Mouse (Mus musculus): Measurements from ENCODE around the gene Erc2. TPM values are rescaled to one million over a fixed set of nuclear protein-coding genes. Genes with fewer than 3 reads are reported as not detected.

Gene Erc2
- polyA plus RNA-seq, 2 experiments: 0.52 to 0.99 TPM

GRCm38 (mm10) chr14:28441240-28441967 is 819.2 kb downstream of the Erc2 start:
- H3K4me1 ChIP-seq (replicated peaks; ENCODE audit: control insufficient read depth in 2 of 2, insufficient read depth in 2 of 2, low read length in 1 of 2): no peaks in the 10 kb centered on the region
- ATAC-seq (ENCODE audit: insufficient read depth) (no peak), DNase-seq (ENCODE audit: low read depth in 3 of 3, low spot score in 3 of 3) (no peak)
- no peak overlapping the region for H3K9ac ChIP-seq (replicated peaks)
- WGBS (ENCODE audit: insufficient replicate concordance): 46% methylated on average over 14 of the region's 14 CpGs
- no peak overlapping the region for H3K4me2 ChIP-seq (ENCODE audit: low read depth)
- no peak overlapping the region for H3K4me3 ChIP-seq (ENCODE audit: insufficient read depth in 1 of 2, low read depth in 2 of 2, low read length in 2 of 2)
- no peak for TF ChIP-seq EP300 (IDR thresholded peaks at IDR 0.05; ENCODE audit: low read depth)
- no peak for TF ChIP-seq CTCF (IDR thresholded peaks at IDR 0.05; ENCODE audit: low read depth)
- H3K9me3 ChIP-seq (ENCODE audit: control insufficient read depth, low read length): no peaks in the 10 kb centered on the region
- H3K27ac ChIP-seq: no peak overlapping the region
- H3K27me3 ChIP-seq (ENCODE audit: control insufficient read depth, insufficient read depth, low read length): no peaks in the 10 kb centered on the region
- H3K36me3 ChIP-seq (replicated peaks; ENCODE audit: control insufficient read depth, insufficient read depth, low read depth): no peaks in the 10 kb centered on the region

- TF ChIP-seq CTCF (IDR thresholded peaks at IDR 0.05; ENCODE audit: low read depth) (no peak), EP300 (IDR thresholded peaks at IDR 0.05; ENCODE audit: low read depth) (no peak)
- H3K9ac ChIP-seq (replicated peaks): no peak overlapping the region
- H3K9me3 ChIP-seq (ENCODE audit: control insufficient read depth, low read length): no peaks in the 10 kb centered on the region
- ATAC-seq (ENCODE audit: insufficient read depth): no peak
- no peaks in the 10 kb centered on the region for H3K27me3 ChIP-seq (ENCODE audit: control insufficient read depth, insufficient read depth, low read length)
- no peaks in the 10 kb centered on the region for H3K4me1 ChIP-seq (replicated peaks; ENCODE audit: control insufficient read depth in 2 of 2, insufficient read depth in 2 of 2, low read length in 1 of 2)
- no peak overlapping the region for H3K27ac ChIP-seq
- WGBS (ENCODE audit: insufficient replicate concordance): 55% methylated on average over 7 of the region's 7 CpGs
- H3K4me2 ChIP-seq (ENCODE audit: low read depth): no peak overlapping the region
- DNase-seq (ENCODE audit: low read depth in 3 of 3, low spot score in 3 of 3): no peak
- H3K4me3 ChIP-seq (ENCODE audit: insufficient read depth in 1 of 2, low read depth in 2 of 2, low read length in 2 of 2): no peak overlapping the region
- no peaks in the 10 kb centered on the region for H3K36me3 ChIP-seq (replicated peaks; ENCODE audit: control insufficient read depth, insufficient read depth, low read depth)
These were observed 821.2 kb downstream of the Erc2 start for GRCm38 (mm10) chr14:28443254-28443944.

GRCm38 (mm10) chr14:28445737-28446136 is 823.5 kb downstream of the Erc2 start:
- ATAC-seq (ENCODE audit: insufficient read depth) (no peak), DNase-seq (ENCODE audit: low read depth in 3 of 3, low spot score in 3 of 3) (no peak)
- Histone ChIP-seq H3K4me1 (replicated peaks; ENCODE audit: control insufficient read depth in 2 of 2, insufficient read depth in 2 of 2, low read length in 1 of 2) (no peaks in the 10 kb centered on the region), H3K36me3 (replicated peaks; ENCODE audit: control insufficient read depth, insufficient read depth, low read depth) (no peaks in the 10 kb centered on the region), H3K9me3 (ENCODE audit: control insufficient read depth, low read length) (no peaks in the 10 kb centered on the region), H3K27ac (no peak overlapping the region), H3K4me2 (ENCODE audit: low read depth) (no peak overlapping the region), H3K27me3 (ENCODE audit: control insufficient read depth, insufficient read depth, low read length) (no peaks in the 10 kb centered on the region), H3K9ac (replicated peaks) (no peak overlapping the region), H3K4me3 (ENCODE audit: insufficient read depth in 1 of 2, low read depth in 2 of 2, low read length in 2 of 2) (no peak overlapping the region)
- WGBS (ENCODE audit: insufficient replicate concordance): 45% methylated on average over 6 of the region's 6 CpGs
- TF ChIP-seq EP300 (IDR thresholded peaks at IDR 0.05; ENCODE audit: low read depth) (no peak), CTCF (IDR thresholded peaks at IDR 0.05; ENCODE audit: low read depth) (no peak)

- Histone ChIP-seq H3K36me3 (replicated peaks; ENCODE audit: control insufficient read depth, insufficient read depth, low read depth) (no peaks in the 10 kb centered on the region), H3K4me1 (replicated peaks; ENCODE audit: control insufficient read depth in 2 of 2, insufficient read depth in 2 of 2, low read length in 1 of 2) (no peaks in the 10 kb centered on the region), H3K9me3 (ENCODE audit: control insufficient read depth, low read length) (no peaks in the 10 kb centered on the region), H3K9ac (replicated peaks) (no peak overlapping the region), H3K4me2 (ENCODE audit: low read depth) (no peak overlapping the region), H3K27me3 (ENCODE audit: control insufficient read depth, insufficient read depth, low read length) (no peaks in the 10 kb centered on the region), H3K4me3 (ENCODE audit: insufficient read depth in 1 of 2, low read depth in 2 of 2, low read length in 2 of 2) (no peak overlapping the region), H3K27ac (no peak overlapping the region)
- TF ChIP-seq EP300 (IDR thresholded peaks at IDR 0.05; ENCODE audit: low read depth) (no peak), CTCF (IDR thresholded peaks at IDR 0.05; ENCODE audit: low read depth) (no peak)
- WGBS (ENCODE audit: insufficient replicate concordance): 47% methylated on average over 9 of the region's 9 CpGs
- ATAC-seq (ENCODE audit: insufficient read depth) (no peak), DNase-seq (ENCODE audit: low read depth in 3 of 3, low spot score in 3 of 3) (no peak)
These were observed 829.5 kb downstream of the Erc2 start for GRCm38 (mm10) chr14:28451771-28452170.

GRCm38 (mm10) chr14:28456372-28457076 is 834.3 kb downstream of the Erc2 start:
- H3K27me3 ChIP-seq (ENCODE audit: control insufficient read depth, insufficient read depth, low read length): no peaks in the 10 kb centered on the region
- DNase-seq (ENCODE audit: low read depth in 3 of 3, low spot score in 3 of 3): no peak
- H3K36me3 ChIP-seq (replicated peaks; ENCODE audit: control insufficient read depth, insufficient read depth, low read depth): no peaks in the 10 kb centered on the region
- H3K9me3 ChIP-seq (ENCODE audit: control insufficient read depth, low read length): no peaks in the 10 kb centered on the region
- H3K9ac ChIP-seq (replicated peaks): no peak overlapping the region
- no peak overlapping the region for H3K4me2 ChIP-seq (ENCODE audit: low read depth)
- no peaks in the 10 kb centered on the region for H3K4me1 ChIP-seq (replicated peaks; ENCODE audit: control insufficient read depth in 2 of 2, insufficient read depth in 2 of 2, low read length in 1 of 2)
- no peak overlapping the region for H3K4me3 ChIP-seq (ENCODE audit: insufficient read depth in 1 of 2, low read depth in 2 of 2, low read length in 2 of 2)
- no peak for ATAC-seq (ENCODE audit: insufficient read depth)
- 42% methylated on average over 7 of the region's 7 CpGs for WGBS (ENCODE audit: insufficient replicate concordance)
- H3K27ac ChIP-seq: no peak overlapping the region
- no peak for TF ChIP-seq CTCF (IDR thresholded peaks at IDR 0.05; ENCODE audit: low read depth)
- TF ChIP-seq EP300 (IDR thresholded peaks at IDR 0.05; ENCODE audit: low read depth): no peak

All from liver, embryonic 14.5 days (tissue).